Mouse (Mus musculus) brown adipose tissue, adult 24 weeks (tissue): ENCODE measurements around the gene 1700010B08Rik. TPM values are rescaled to one million over a fixed set of nuclear protein-coding genes. Genes with fewer than 3 reads are reported as not detected.
"Not testable (repeated sequence)": the region's sequence is repeated elsewhere in the genome, so short reads cannot be mapped to it uniquely, and the experiment has no call there.

Experiments used
- H3K27ac ChIP-seq: fragments of 200-500 bp; replicated peaks from 2 replicates; pipeline ENCODE4 v1.5.1; 2012; ENCODE audit warnings: low read depth, mild to moderate bottlenecking, low read length
- H3K4me1 ChIP-seq: fragments of 200-500 bp; 2 replicates; pipeline ENCODE4 v1.6.1; 2012; ENCODE audit warnings: low read length, mixed read lengths; ENCODE audit not compliant: control insufficient read depth, insufficient read depth, insufficient read length
- H3K4me3 ChIP-seq: fragments of 200-500 bp; 2 replicates; pipeline ENCODE4 v1.5.1; 2012; ENCODE audit warnings: low read depth, mild to moderate bottlenecking, low read length, moderate library complexity; ENCODE audit not compliant: insufficient read depth
- polyA plus RNA-seq: library from polyadenylated mRNA; stranded (reverse); fragments of >200 nt; gene quantifications from 2 replicates; pipeline ENCODE4 v1.2.4, GENCODE M21; 2012; ENCODE audit not compliant: missing spikeins, insufficient read depth, insufficient read length

Gene 1700010B08Rik
- polyA plus RNA-seq, result not detected in 2 replicates

GRCm38 (mm10) chr2:173719115-173719514 lies at the start of gene 1700010B08Rik:
1700010B08Rik (plus strand) TSS chr2:173719415.
- H3K4me1 ChIP-seq, H3K4me3 ChIP-seq, H3K27ac ChIP-seq: not testable (repeated sequence)

DNA sequence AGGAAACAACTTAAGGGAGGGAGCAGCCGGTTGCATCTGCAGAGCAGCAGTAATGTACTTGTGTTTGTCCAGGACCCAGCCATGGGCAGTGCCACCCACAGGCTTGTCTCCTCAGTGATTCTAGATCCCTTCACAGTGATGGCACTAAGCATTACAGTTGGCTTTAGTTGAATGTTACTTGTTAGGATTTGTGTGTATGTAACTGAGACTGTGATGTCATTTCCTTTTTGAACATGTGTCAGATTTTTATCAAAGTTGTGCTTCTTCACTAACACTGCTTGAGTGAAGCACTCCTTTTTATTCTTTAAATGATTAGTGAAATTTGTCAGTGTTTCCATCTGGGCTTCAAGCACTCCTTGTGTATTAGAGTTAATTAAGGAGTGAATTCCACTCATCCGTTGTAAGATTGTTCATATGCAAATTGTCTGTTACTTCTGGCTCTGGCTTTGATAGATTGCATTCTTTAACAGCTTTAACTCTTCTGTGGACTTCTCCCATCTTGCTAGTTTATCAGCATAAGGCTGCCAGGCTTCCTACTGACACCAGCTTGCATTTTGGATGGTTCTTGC lies 46.8 kb upstream of the 1700010B08Rik start:
- no peak overlapping the region for H3K27ac ChIP-seq

GRCm38 (mm10) chr2:173673469-173673868 lies 45.7 kb upstream of the 1700010B08Rik start:
- H3K4me1 ChIP-seq, result peaks cover 11% of the 10 kb centered on the region; the same call in 1 of the 2 replicates
- H3K4me3 ChIP-seq, result no peak overlapping the region
- no peak overlapping the region for H3K27ac ChIP-seq

More for the DNA sequence above, 46.8 kb upstream of the 1700010B08Rik start:
- H3K4me3 ChIP-seq, result no peak overlapping the region
- peaks cover 11% of the 10 kb centered on the region; the same call in 1 of the 2 replicates for H3K4me1 ChIP-seq

DNA sequence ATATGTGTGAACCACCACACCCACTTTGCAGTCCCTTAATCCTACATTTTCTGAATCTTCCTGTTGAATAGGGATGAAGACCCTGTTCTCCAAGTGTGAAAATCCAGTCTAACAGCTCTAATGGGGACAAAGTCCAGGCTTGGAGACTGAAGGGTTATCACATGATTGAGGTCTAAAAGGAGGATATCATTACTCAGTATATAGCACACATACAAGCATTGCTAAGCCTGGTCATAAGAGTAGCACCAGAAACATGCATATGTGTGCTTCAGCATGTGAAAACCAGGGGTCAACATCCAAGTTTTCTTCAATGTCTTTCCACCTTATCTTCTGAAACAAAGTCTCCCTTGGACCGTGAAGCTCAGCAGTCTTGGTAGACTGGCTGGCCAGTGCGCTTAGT lies 40.6 kb upstream of the 1700010B08Rik start:
- Histone ChIP-seq H3K4me3 (no peak overlapping the region), H3K27ac (no peak overlapping the region), H3K4me1 (0 out of 2 replicates have a peak, but pooled peaks cover 8% of the 10 kb centered on the region)

DNA sequence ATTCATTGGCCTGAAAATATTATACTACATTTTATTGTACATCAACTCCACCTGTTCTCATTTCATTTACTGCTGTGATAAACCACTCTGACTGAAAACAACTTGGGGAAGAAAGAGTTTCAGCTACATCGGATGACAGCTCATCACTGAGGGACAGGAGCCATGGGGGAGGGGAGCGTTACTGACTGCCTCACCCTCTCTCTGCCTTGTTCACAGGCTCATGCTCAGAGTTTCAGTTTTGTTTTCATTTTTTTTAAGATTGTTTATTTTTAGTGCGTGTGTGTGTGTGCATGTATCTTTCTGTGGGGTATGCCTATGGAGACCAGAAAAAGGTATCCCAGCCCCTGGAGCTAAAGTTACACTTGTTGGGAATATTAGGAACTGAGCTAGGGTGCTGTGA lies 40.0 kb upstream of the 1700010B08Rik start:
- no peak overlapping the region for H3K4me3 ChIP-seq
- no peak overlapping the region for H3K27ac ChIP-seq
- 0 out of 2 replicates have a peak, but pooled peaks cover 8% of the 10 kb centered on the region for H3K4me1 ChIP-seq

GRCm38 (mm10) chr2:173680153-173680552 lies 39.1 kb upstream of the 1700010B08Rik start:
- Histone ChIP-seq H3K4me1 (0 out of 2 replicates have a peak, but pooled peaks cover 8% of the 10 kb centered on the region), H3K4me3 (no peak overlapping the region), H3K27ac (no peak overlapping the region)

- no peak overlapping the region for H3K4me3 ChIP-seq
- H3K27ac ChIP-seq, result no peak overlapping the region
- 0 out of 2 replicates have a peak, but pooled peaks cover 8% of the 10 kb centered on the region for H3K4me1 ChIP-seq
Observed at GRCm38 (mm10) chr2:173682773-173683172, 36.4 kb upstream of the 1700010B08Rik start.

DNA sequence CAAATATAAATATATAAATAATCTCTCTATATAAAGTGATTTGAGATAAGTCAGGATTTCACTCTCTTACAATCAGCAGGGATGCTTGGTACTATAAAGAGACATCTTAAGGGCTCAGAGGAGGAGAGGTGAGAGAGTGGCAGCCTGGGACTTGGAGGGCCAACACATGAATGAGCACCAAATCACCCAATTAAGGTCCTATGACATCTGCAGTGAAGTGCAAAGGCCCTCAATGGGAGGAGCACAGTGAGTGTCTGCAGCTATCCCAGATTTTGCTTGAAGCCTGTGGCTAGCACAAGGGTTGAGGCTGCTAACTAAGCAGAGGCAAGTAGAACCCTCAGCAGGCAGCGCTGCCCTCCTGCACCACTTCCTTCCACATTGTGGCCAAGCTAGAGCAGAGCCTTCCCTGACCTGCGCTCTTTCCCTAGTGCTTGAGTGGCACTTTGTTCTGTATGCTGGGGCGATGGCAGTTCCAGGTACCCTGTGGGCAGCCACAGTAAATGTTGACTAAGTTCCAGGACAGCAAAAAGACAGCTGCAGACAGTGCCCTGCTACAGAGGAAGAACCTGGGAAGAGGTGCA lies 33.3 kb upstream of the 1700010B08Rik start:
- no peak overlapping the region for H3K27ac ChIP-seq
- H3K4me1 ChIP-seq, result no peaks in the 10 kb centered on the region
- no peak overlapping the region for H3K4me3 ChIP-seq

GRCm38 (mm10) chr2:173687363-173687762 lies 31.9 kb upstream of the 1700010B08Rik start:
- Histone ChIP-seq H3K27ac (no peak overlapping the region), H3K4me3 (no peak overlapping the region), H3K4me1 (no peaks in the 10 kb centered on the region)

DNA sequence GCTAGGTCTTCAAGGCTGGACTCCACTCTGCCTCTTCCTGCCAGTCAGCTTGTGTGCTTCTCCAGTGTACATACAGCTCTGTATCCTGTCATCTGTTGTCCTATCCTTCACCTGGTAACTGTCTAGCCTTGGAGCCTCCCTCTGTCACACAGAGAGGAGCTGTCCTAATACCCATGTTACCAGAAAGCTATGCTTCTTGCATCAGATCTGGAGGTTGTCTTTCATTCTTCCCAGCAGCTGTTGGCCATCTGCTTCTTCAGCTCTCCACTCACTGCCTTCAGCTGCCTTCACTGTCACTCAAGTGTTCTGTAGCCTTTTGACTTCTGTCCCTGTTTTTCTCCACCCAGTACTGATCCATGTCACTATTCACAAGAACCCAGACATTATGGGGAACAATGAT lies 29.4 kb upstream of the 1700010B08Rik start:
- H3K27ac ChIP-seq, result no peak overlapping the region
- no peak overlapping the region for H3K4me3 ChIP-seq
- no peaks in the 10 kb centered on the region for H3K4me1 ChIP-seq

DNA sequence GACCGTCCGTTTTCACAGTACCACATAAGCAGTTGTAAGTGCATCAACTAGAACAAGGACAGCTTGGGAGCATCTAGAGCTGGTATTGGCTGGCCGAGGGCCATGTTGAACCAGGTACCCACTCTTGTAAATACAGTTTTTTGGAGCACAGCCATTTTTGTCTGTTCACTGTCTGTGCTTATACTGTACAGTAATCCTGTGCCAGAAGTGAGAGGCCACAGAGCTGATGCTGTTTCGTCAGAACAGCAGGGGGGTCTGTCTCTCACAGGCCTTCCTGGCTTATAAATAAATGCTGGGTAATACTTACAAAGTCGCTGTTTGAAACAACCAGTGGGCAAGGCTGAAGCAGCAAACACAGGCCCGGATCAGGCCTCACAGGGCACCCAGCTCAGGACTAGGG lies 27.5 kb upstream of the 1700010B08Rik start:
- Histone ChIP-seq H3K4me1 (no peaks in the 10 kb centered on the region), H3K27ac (no peak overlapping the region), H3K4me3 (no peak overlapping the region)

DNA sequence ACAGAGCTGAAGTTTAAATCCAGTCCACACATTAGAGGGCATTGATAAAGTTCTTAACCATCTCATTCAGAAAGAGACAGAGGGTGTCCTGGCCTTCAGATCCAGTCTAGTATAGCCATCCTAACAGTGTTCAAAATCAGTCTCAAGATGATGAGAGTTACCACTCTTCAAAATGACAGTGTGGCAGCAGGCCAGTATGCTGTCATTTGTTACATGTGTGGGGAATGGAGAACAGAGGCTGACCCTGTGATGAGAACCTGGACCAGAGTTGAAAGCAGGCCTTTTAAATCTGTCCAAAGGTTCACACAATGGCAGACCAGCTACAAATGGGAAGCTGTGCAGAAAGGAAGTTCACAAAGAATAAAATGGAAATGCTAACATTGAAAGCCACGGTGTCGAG lies 26.5 kb upstream of the 1700010B08Rik start:
- H3K27ac ChIP-seq, result no peak overlapping the region

DNA sequence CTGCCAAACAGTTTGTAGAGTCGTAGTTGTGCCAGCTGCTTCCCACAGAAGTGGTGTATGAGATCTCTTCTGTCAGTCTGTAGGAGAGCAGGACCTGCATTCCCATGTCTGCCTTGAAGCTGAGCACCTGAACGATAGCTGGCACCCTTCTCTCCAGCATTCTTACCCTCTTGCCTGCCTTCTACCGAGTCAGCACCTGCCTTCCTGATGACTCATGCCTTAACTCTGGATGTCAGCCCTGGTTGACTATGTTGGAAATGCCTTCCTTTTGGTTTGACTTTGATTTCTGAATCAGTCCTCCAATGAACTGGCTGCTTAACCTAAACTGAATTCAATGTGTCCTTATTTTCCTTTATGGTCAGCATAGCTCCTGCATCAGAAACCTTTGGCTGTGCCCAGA lies 20.4 kb upstream of the 1700010B08Rik start:
- Histone ChIP-seq H3K4me3 (no peak overlapping the region), H3K4me1 (peaks cover 6% of the 10 kb centered on the region; the same call in 1 of the 2 replicates), H3K27ac (no peak overlapping the region)

More for the DNA sequence above, 26.5 kb upstream of the 1700010B08Rik start:
- Histone ChIP-seq H3K4me1 (no peaks in the 10 kb centered on the region), H3K4me3 (no peak overlapping the region)

GRCm38 (mm10) chr2:173702096-173702866 lies 16.9 kb upstream of the 1700010B08Rik start:
- Histone ChIP-seq H3K27ac (peak overlapping the region; percentile 64), H3K4me3 (no peak overlapping the region), H3K4me1 (peaks cover 6% of the 10 kb centered on the region; the same call in 1 of the 2 replicates)

GRCm38 (mm10) chr2:173702867-173703237 lies 16.4 kb upstream of the 1700010B08Rik start:
- Histone ChIP-seq H3K4me1 (peaks cover 6% of the 10 kb centered on the region; the same call in 1 of the 2 replicates), H3K4me3 (no peak overlapping the region), H3K27ac (peak overlapping the region; percentile 64)
